Mouse (Mus musculus) thymus, adult 2 months (tissue): ENCODE results near the gene Fam228a. TPM values are rescaled to one million over a fixed set of nuclear protein-coding genes. Genes with fewer than 3 reads are reported as not detected.
"Not testable (repeated sequence)": the region's sequence is repeated elsewhere in the genome, so short reads cannot be mapped to it uniquely, and the experiment has no call there.

ENCODE experiments used
- DNase-seq: peaks from one replicate; pipeline ENCODE4 v3.0.0; 2021
- H3K27ac ChIP-seq: fragments of 200-500 bp; 2 replicates; pipeline ENCODE4 v1.5.1; 2012; ENCODE audit warnings: low read length, control low read depth; ENCODE audit not compliant: control insufficient read depth, insufficient read depth
- H3K27me3 ChIP-seq: fragments of 200-500 bp; 2 replicates; pipeline ENCODE4 v1.6.1; 2012; ENCODE audit warnings: mild to moderate bottlenecking, low read length, moderate library complexity, mixed read lengths; ENCODE audit not compliant: control insufficient read depth, insufficient read depth
- H3K36me3 ChIP-seq: fragments of 200-500 bp; 2 replicates; pipeline ENCODE4 v1.6.1; 2012; ENCODE audit warnings: mild to moderate bottlenecking, low read length, moderate library complexity; ENCODE audit not compliant: control insufficient read depth, insufficient read depth
- H3K4me1 ChIP-seq: fragments of 200-500 bp; replicated peaks from 2 replicates; pipeline ENCODE4 v1.6.1; 2012; ENCODE audit warnings: low read length; ENCODE audit not compliant: control insufficient read depth, insufficient read depth
- H3K4me3 ChIP-seq: fragments of 200-500 bp; 2 replicates; pipeline ENCODE4 v1.5.1; 2012; ENCODE audit warnings: mild to moderate bottlenecking, low read length, control low read depth, moderate library complexity; ENCODE audit not compliant: control insufficient read depth, insufficient read depth
- CTCF ChIP-seq: fragments of 200-500 bp; IDR thresholded peaks from 2 replicates; pipeline ENCODE4 v1.5.1; 2012; ENCODE audit warnings: mild to moderate bottlenecking, control low read depth, low read length, moderate library complexity, borderline replicate concordance; ENCODE audit not compliant: control insufficient read depth, poor library complexity, insufficient read depth; ENCODE audit errors: extremely low read depth
- POLR2A ChIP-seq: fragments of 200-500 bp; IDR thresholded peaks from 2 replicates; pipeline ENCODE4 v1.6.1; 2012; ENCODE audit warnings: mild to moderate bottlenecking, low read length, control low read depth, moderate library complexity; ENCODE audit not compliant: control insufficient read depth, poor library complexity, insufficient read depth; ENCODE audit errors: extremely low read depth
- WGBS: fragments of 180-500 bp; shearing (Covaris S2); methylation state at CpG from one replicate; pipeline ENCODE4 v1.1.7; 2018; 5-methylcytosine and 5-hydroxymethylcytosine counted together
- polyA plus RNA-seq: library from polyadenylated mRNA; depleted of rRNA; stranded (reverse); fragments of >200 nt; gene quantifications from 2 replicates; pipeline ENCODE4 v1.2.3, GENCODE M21; 2012; rRNA removed

The Fam228a gene
- polyA plus RNA-seq, result 0.18 and 0.32 TPM in 2 replicates

DNA sequence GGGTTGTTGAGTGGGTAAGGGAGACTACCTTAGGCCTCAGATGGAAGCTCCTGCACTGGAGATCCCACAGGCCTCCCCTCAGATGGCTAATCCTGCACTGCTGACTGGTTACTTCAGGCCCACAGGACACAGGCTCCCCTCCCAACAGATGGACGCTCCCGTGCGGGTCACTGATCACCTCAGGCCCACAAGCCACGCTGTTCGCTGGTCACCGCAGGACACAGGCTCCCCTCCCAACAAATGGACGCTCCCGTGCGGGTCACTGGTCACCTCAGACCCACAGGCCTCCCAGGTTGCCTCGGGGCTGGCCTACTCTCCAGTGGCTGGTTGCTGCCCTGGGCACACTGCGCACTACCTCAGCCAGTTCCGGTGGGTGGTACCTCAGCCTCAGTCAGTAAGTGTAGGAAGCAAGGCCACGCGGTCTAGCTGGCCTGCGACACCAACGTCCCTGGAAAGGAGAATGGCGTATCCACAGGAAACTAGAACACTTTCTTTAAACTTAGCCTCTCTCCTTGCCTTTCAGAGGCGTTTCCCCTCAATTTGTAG is at the start of gene Fam228a:
TSS of gene Fam228a (minus strand) at position 400 of the 546 bp plus-strand sequence.
- WGBS, result 97% methylated on average over 18 of the region's 18 CpGs
- DNase-seq, result no peak
- Histone ChIP-seq H3K36me3 (no peaks in the 10 kb centered on the region), H3K27ac (no peak within 1 kb of the TSS), H3K4me1 (no peaks in the 10 kb centered on the region), H3K4me3 (no peak within 1 kb of the TSS), H3K27me3 (no peaks in the 10 kb centered on the region)
- TF ChIP-seq CTCF (no peak), POLR2A (no peak)

DNA sequence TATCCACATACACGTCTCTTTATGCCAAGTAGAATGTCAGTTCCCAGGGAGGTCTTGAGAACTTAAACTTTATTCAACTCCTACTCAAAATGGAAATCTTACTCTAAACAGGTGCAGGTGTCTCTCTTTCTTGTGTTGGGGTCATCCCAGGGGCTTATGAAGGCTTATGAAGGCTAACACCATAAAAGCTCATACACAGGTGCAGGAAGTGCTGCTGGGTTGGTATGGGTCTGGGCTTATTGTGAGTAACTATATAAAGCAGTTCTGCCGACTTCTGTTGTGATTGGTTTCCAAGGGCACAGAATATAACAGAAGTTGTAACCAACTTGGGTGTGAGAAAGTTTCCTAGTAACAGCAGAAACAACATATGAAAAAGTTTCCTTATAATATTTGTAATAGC is 46.2 kb upstream of the Fam228a start:
- TF ChIP-seq CTCF, result no peak
- TF ChIP-seq POLR2A, result no peak
- no peaks in the 10 kb centered on the region for H3K27me3 ChIP-seq
- WGBS, result 19% methylated on average over 2 of the region's 2 CpGs
- H3K4me3 ChIP-seq, result no peak overlapping the region
- H3K4me1 ChIP-seq, result peaks cover 12% of the 10 kb centered on the region
- H3K27ac ChIP-seq, result no peak overlapping the region
- no peaks in the 10 kb centered on the region for H3K36me3 ChIP-seq
- DNase-seq, result no peak

DNA sequence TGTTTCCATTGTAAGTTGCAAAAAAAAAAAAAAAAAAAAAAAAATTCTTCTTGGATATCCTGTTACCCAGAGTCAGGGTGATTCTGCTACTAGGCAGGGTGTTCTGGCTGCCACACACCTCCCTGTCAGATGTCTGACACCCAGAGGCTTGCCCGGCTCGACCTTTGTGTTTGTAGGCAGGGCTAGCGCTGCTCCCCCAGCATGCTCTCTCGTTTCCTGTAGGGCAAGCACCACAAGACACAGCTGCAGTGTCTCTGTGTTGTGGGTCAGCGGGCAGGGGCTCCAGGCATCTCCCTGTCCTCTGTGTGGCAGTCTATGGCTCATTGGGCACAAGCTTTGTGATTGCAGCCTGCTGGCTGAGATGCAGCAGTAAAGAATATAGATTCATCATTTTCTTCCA is 45.4 kb upstream of the Fam228a start:
- Histone ChIP-seq H3K27me3 (no peaks in the 10 kb centered on the region), H3K27ac (no peak overlapping the region), H3K4me3 (no peak overlapping the region), H3K4me1 (peaks cover 12% of the 10 kb centered on the region), H3K36me3 (no peaks in the 10 kb centered on the region)
- DNase-seq, result peak; percentile 28
- 22% methylated on average over 5 of the region's 5 CpGs for WGBS
- TF ChIP-seq CTCF (no peak), POLR2A (no peak)

DNA sequence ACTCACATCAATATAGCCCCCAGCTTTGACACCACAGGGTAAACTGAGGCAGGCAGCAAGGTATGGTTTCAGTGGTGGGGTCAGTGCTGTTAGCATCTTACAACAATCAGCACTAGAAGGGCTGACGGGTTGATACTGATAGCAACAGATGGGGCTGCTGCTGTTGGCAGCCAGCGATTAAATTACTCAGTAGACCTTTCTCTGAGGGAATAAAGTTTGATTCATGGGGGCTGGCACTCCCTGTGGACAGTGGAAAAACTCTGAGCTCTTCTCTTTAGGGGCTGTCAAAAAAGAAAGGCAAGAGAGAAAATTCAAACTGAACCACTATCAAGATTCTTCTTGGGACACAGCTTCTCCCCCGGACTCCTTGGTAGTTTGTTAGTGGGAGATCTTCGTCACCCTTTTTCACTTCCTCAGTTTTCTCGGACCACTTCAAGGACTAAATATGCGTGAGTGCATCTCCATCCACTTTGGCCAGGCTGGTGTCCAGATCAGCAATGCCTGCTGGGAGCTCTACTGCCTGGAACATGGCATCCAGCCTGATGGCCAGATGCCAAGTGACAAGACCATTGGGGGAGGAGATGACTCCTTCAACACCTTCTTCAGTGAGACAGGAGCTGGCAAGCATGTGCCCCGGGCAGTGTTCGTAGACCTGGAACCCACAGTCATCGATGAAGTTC is 43.6 kb upstream of the Fam228a start:
- peaks cover 12% of the 10 kb centered on the region for H3K4me1 ChIP-seq
- H3K4me3 ChIP-seq, H3K36me3 ChIP-seq, H3K27me3 ChIP-seq, DNase-seq, H3K27ac ChIP-seq: not testable (repeated sequence)
- WGBS, result 93% methylated on average over 9 of the region's 9 CpGs

DNA sequence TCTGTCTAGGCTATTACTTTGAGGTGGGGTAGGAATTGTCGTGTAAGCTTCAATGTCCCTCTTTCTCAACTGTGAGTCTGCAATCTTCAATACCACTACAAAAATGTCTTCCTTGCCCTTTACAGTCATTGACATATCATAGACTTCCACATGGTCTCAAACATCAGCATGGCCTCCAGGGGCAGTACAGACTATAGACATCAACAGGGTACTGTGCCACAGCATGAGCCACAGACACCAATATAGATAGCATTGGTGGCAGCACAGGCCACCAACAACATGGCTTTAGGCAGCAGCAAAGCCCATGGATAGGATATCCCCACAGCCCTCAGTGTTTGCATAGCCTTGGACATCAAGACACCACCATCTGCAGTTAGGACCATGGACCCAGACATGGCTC is 43.0 kb upstream of the Fam228a start:
- Histone ChIP-seq H3K36me3 (no peaks in the 10 kb centered on the region), H3K27ac (no peak overlapping the region), H3K27me3 (no peaks in the 10 kb centered on the region), H3K4me1 (peaks cover 12% of the 10 kb centered on the region), H3K4me3 (no peak overlapping the region)
- DNase-seq, result no peak
- no peak for TF ChIP-seq POLR2A
- TF ChIP-seq CTCF, result no peak
- WGBS, result 93% methylated on average over 1 of the region's 1 CpGs

DNA sequence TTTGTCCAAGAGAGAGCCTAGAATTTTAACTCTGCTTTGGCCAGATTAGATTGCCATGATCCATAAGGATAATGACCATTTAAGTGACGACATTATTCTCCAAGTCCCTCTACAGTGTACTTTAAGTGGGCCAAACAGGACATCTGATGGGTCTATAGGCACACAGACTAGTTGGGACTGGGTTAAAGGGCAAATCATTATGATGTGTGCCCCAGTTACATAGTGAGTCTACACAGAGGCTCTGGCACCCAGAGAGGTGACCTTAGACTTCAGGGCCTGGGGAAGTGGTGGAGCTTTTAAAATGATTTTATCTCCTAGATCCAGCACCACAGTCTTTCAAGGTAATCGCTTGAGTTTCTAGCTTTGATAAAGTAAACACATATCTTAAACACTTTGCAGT is 42.0 kb upstream of the Fam228a start:
- no peak for TF ChIP-seq CTCF
- no peak for TF ChIP-seq POLR2A
- no peak overlapping the region for H3K4me3 ChIP-seq
- no peak for DNase-seq
- no peaks in the 10 kb centered on the region for H3K27me3 ChIP-seq
- H3K36me3 ChIP-seq, result no peaks in the 10 kb centered on the region
- 90% methylated on average over 2 of the region's 2 CpGs for WGBS
- H3K4me1 ChIP-seq, result peaks cover 17% of the 10 kb centered on the region
- H3K27ac ChIP-seq, result no peak overlapping the region

DNA sequence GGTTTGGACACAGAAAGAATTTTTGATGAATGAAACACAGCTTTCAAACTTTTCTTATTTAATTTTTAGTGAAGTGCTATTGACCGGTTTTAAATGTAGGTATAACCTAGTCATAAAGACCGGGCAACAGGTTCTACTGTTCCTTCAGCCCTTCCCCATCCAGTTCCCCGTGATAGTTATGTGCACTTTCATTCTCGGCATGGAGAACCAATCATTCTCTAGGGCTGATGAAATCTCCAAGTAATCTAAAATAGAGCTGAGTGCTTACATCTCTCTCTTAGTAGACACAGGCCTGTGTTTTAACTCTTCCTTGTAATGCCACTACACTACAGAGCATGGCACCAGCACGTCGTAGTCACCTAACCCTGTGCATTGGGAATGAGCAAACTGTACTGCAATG is 39.5 kb upstream of the Fam228a start:
- Histone ChIP-seq H3K4me3 (no peak overlapping the region), H3K4me1 (peaks cover 8% of the 10 kb centered on the region), H3K27me3 (no peaks in the 10 kb centered on the region), H3K27ac (no peak overlapping the region), H3K36me3 (no peaks in the 10 kb centered on the region)
- TF ChIP-seq CTCF, result no peak
- TF ChIP-seq POLR2A, result no peak
- WGBS, result 97% methylated on average over 6 of the region's 6 CpGs
- DNase-seq, result no peak
